ENCODE assay signal across 22 mouse cellular contexts in the genomic region with DNA sequence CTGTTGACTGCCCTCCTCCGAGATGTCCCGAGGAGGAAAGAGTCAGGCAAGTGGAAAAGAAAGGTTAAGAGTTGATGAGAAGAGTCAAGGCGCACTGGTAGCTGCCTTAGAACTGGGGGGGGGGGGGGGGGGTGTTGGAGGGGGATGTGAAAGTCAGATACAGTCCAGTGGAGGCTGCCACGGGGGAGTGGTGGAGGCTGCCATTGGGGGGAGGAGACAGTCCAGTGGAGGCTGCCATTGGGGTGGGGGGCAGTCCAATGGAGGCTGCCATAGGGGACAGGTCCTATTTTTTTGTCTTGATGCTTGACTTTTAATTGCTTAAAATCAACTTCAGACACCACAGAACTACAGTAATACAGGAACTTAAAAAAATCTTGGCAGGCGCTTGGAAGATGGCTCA.
"Had no signal": no experiment of that assay in that cellular context is flagged by ENCODE, and none has a peak within 500 bp of the region (broad histone marks: within the 10 kb centered on the region; RNA-seq: fewer than 3 reads in every experiment).

No protein-coding gene starts in this region.

- H3K27ac ChIP-seq: liver, embryonic 13.5 days; liver, embryonic 15.5 days; lung, embryonic 15.5 days; macrophage; midbrain, embryonic 13.5 days; midbrain, embryonic 15.5 days; neural tube, embryonic 12.5 days; stomach, embryonic 15.5 days; stomach, postnatal 0 days had no signal

- H3K9me3 ChIP-seq: liver, embryonic 13.5 days; liver, embryonic 15.5 days; lung, embryonic 15.5 days; megakaryocyte, embryonic 14.5 days; midbrain, embryonic 13.5 days; midbrain, embryonic 15.5 days; neural tube, embryonic 12.5 days; stomach, embryonic 15.5 days had no signal

- H3K27me3 ChIP-seq: liver, embryonic 15.5 days; lung, embryonic 15.5 days; megakaryocyte, embryonic 14.5 days; midbrain, embryonic 13.5 days; midbrain, embryonic 15.5 days; neural tube, embryonic 12.5 days; stomach, embryonic 15.5 days had no signal

- ATAC-seq: liver, postnatal 0 days; lung, postnatal 0 days; midbrain, embryonic 13.5 days; midbrain, embryonic 15.5 days had no signal

- H3K9ac ChIP-seq: liver, embryonic 13.5 days; liver, embryonic 15.5 days; liver, postnatal 0 days; lung, embryonic 15.5 days; midbrain, embryonic 13.5 days; midbrain, embryonic 15.5 days; neural tube, embryonic 12.5 days; stomach, embryonic 15.5 days had no signal

- H3K4me3 ChIP-seq: liver, embryonic 13.5 days; liver, embryonic 15.5 days; lung, embryonic 15.5 days; megakaryocyte, embryonic 14.5 days; midbrain, embryonic 13.5 days; midbrain, embryonic 15.5 days; neural tube, embryonic 12.5 days; stomach, embryonic 15.5 days had no signal

- H3K36me3 ChIP-seq: midbrain, embryonic 15.5 days had no signal

- H3K4me2 ChIP-seq: liver, embryonic 13.5 days; liver, embryonic 15.5 days; lung, embryonic 15.5 days; midbrain, embryonic 11.5 days; midbrain, embryonic 13.5 days; midbrain, embryonic 15.5 days; neural tube, embryonic 12.5 days; stomach, embryonic 15.5 days had no signal

- DNase-seq: liver, embryonic 13.5 days; liver, postnatal 0 days; lung, adult 2 months; lung, postnatal 14 days; lung, postnatal 36 days; retina, postnatal 1 day; right cerebral cortex, adult 18-20 months; right cerebral cortex, postnatal 25 days; right cerebral cortex, postnatal 4 days; thymus, postnatal 14 days; thymus, postnatal 36 days had no signal
